Mouse (Mus musculus): Measurements from ENCODE around the gene Zfp459. TPM values are rescaled to one million over a fixed set of nuclear protein-coding genes. Genes with fewer than 3 reads are reported as not detected.
A peak's percentile ranks its signal among the peaks of the same experiment; 100 is the strongest.
"Not testable (repeated sequence)": the region's sequence is repeated elsewhere in the genome, so short reads cannot be mapped to it uniquely, and the experiment has no call there.

Zfp459 gene
- 1 to 10 TPM in 3 of 4 experiments, under 1 TPM in 1; 0.99 to 5.2 (median 2.8) TPM for total RNA-seq (2022)

- DNase-seq: peak; percentile 16
These were observed at the start of gene Zfp459 for GRCm38 (mm10) chr13:67421207-67421857. Gene Zfp459 (minus strand): TSS chr13:67421418.

- DNase-seq: no peak
These were observed 48.1 kb upstream of the Zfp459 start for GRCm38 (mm10) chr13:67469274-67469673.

- not testable (repeated sequence) for DNase-seq
These were observed 42.4 kb upstream of the Zfp459 start for GRCm38 (mm10) chr13:67463506-67464185.

- DNase-seq: no peak
These were observed 30.7 kb upstream of the Zfp459 start for GRCm38 (mm10) chr13:67452021-67452309.

- DNase-seq: peak; percentile 92
These were observed 30.2 kb upstream of the Zfp459 start, which contains the start of gene Zfp874a for GRCm38 (mm10) chr13:67451172-67452020. Gene Zfp874a (minus strand): TSS chr13:67451624.

GRCm38 (mm10) chr13:67437095-67437494, 15.9 kb upstream of the Zfp459 start:
- DNase-seq: not testable (repeated sequence)

- peak; percentile 83 for DNase-seq
These were observed 6.9 kb upstream of the Zfp459 start for GRCm38 (mm10) chr13:67428116-67428515.

GRCm38 (mm10) chr13:67425699-67426098, 4.5 kb upstream of the Zfp459 start:
- DNase-seq: not testable (repeated sequence)

GRCm38 (mm10) chr13:67422532-67422931, 1.3 kb upstream of the Zfp459 start:
- not testable (repeated sequence) for DNase-seq

GRCm38 (mm10) chr13:67420558-67421206, 536 bp downstream of the Zfp459 start:
- no peak for DNase-seq

GRCm38 (mm10) chr13:67416811-67417210, 4.4 kb downstream of the Zfp459 start:
- no peak for DNase-seq

- DNase-seq: no peak
These were observed 5.5 kb downstream of the Zfp459 start for GRCm38 (mm10) chr13:67415759-67416158.

- not testable (repeated sequence) for DNase-seq
These were observed 7.6 kb downstream of the Zfp459 start for GRCm38 (mm10) chr13:67413634-67414033.

GRCm38 (mm10) chr13:67399183-67399903, 21.9 kb downstream of the Zfp459 start, which contains the start of gene Zfp429:
Gene Zfp429 (minus strand): TSS chr13:67399819.
- peak; percentile 59 for DNase-seq

GRCm38 (mm10) chr13:67376255-67376654, 45.0 kb downstream of the Zfp459 start:
- DNase-seq: not testable (repeated sequence)

GRCm38 (mm10) chr13:67375050-67375911, 45.9 kb downstream of the Zfp459 start, which contains the start of the genes Gm28041 and Zfp456:
Gene Gm28041 (minus strand): TSS chr13:67375733.
Gene Zfp456 (minus strand): TSS chr13:67375810.
- DNase-seq: peak; percentile 61

GRCm38 (mm10) chr13:67360131-67360744, 61.0 kb downstream of the Zfp459 start, which contains the start of the genes Gm28044 and Zfp953:
Gene Gm28044 (minus strand): TSS chr13:67360536.
Gene Zfp953 (minus strand): TSS chr13:67360605.
- DNase-seq: peak; percentile 85
